Mouse (Mus musculus) mouse embryonic stem cell (cell line): ENCODE measurements around the gene Nab2.

ENCODE experiments used
- in situ Hi-C, 2 experiments: fragments of 300-500 bp; cut with MboI; formaldehyde crosslinking; loops; 1 replicate in 1 of 2; 3 replicates in 1 of 2; pipeline ENCODE4 v1.14.3; 2019 to 2020; ENCODE audit warnings: low sequenced_read_pairs in 2 of 2, low pct_unique_long_range_greater_than_20kb in 1 of 2, mixed read lengths in 1 of 2; ENCODE audit not compliant: unreplicated experiment in 1 of 2

Nab2 gene

DNA sequence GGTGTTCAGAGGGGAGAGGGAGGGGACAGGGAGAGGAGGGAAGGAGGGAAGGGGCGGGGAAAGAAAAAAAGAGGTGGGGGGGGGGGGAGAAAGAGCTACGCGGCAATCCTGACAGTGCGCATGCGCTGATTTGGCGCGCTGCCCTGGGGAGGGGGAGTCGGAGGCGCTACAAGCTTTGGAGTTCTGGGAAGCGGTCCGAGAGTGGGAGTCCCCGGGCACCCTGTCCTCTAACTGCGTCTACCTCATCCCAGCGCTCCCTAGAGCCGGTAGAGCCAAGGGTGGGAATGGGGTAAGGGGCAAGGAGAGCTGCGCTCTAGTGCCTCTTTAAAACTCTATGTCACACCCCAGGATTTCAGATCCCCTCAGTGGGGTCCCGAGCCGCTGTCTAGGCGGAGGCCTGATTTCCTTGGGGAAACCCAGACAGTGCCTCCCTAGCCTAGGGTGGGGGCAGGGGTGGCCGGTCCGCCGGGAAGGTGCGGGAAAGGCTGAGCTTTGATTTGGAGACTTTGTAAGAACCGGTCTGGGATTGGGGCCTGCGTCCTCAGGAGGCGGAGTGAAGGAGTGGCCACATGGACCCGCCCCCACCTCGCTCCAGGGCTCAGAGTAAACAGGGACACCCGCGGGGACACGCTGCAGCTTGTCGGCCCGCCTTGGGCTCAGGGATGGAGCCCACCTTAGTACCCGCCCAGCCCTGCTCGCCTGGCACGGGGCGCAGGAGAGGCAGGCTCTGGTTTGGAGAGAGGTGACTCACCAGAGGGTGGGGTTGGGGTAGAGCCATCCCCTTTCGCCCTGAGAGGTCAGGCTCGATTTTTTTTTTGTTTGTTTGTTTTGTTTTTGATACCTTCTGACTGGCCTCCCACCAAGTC lies 46.9 kb downstream of the Nab2 start:
- in situ Hi-C loops, result no loop called here

DNA sequence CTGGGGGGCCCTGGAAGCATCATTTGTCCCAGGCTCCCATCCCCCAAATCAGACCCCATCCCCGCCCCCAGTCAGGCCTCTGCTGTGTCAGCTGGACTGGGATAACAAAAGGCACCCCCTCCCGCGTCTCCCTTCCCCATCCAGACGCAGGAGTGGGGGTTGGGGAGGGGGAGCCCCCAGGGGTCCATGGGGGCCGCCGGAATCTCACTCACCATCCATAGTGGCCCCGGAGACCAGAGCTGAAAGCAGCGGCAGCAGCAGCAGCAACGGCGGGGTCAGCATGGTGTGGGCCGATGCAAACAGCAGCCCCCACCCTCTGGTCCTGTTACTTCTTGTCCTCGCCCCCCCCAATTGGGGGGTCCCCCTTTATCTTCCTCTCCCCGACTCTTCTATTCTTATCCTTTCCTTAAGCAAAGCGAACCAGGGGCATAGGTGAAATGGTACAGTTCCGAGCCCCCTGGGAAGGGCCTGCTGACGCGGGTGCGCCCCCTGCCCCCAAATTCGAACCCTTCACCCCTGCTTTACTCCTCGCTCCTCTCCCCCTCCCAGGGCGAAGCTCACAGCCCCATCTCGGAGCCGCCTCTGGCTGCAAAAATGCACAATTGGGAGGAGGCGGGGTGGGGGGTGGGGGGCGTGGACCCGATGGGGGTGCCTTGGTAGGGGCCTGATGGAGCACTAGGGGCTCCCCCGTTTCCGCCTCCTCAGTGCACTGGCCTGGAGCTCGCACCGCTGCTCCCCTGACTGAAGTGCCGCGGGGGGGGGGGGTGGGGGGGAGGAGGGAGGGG lies 47.8 kb downstream of the Nab2 start, which contains the start of gene Lrp1:
Gene Lrp1, minus strand, starts transcription at position 743 of the 785 bp plus-strand sequence.
- in situ Hi-C loops, result no loop called here

DNA sequence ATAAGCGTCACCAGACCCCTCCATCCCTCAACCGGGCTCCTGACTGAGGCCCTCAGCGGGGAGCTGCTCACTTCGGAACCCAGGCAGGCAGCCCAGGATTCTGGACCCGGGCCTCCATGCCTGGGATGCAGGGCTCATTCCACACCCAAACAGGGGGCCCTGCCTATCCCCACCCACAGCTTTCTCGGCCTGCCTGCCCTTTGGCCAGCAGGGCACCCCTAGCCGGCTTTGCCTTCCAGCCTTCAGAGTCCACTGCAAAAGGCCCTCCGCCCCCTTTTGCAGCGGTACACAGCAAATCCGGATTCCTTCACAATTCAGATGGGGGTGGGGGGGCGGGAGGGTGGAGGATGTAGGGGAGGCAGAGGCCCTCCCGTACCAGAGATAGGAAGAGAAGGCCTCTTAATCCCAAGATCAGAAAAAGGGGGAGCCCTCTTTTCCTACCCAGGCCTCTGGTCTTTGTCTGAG lies 48.4 kb downstream of the Nab2 start:
- in situ Hi-C loops, result no loop called here

GRCm38 (mm10) chr10:127619119-127619721 lies 49.1 kb downstream of the Nab2 start:
- in situ Hi-C loops, result no loop called here

GRCm38 (mm10) chr10:127618173-127618572 lies 50.2 kb downstream of the Nab2 start:
- in situ Hi-C loops, result no loop called here

GRCm38 (mm10) chr10:127617294-127617693 lies 51.1 kb downstream of the Nab2 start:
- in situ Hi-C loops, result no loop called here

- in situ Hi-C loops, result no loop called here
These were observed 52.1 kb downstream of the Nab2 start for GRCm38 (mm10) chr10:127616261-127616679.

GRCm38 (mm10) chr10:127615591-127615990 lies 52.8 kb downstream of the Nab2 start:
- in situ Hi-C loops, result no loop called here

DNA sequence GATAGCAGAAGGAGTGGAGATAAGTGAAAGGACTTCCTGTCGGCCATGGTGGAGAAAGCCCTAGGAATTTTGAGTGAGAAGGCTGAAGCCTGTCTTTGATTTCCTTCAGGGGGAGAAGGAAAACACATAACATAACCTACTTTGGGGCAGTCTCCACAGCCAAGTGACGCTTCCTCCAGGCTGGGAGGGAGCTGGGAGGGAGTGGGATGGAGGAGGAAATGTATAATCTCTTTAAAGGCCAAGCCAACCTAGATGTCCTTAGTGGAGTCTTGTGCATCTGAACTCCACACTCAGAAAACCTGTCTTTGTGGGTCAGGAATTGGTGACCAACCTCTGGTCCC lies 53.4 kb downstream of the Nab2 start:
- in situ Hi-C loops, result no loop called here

DNA sequence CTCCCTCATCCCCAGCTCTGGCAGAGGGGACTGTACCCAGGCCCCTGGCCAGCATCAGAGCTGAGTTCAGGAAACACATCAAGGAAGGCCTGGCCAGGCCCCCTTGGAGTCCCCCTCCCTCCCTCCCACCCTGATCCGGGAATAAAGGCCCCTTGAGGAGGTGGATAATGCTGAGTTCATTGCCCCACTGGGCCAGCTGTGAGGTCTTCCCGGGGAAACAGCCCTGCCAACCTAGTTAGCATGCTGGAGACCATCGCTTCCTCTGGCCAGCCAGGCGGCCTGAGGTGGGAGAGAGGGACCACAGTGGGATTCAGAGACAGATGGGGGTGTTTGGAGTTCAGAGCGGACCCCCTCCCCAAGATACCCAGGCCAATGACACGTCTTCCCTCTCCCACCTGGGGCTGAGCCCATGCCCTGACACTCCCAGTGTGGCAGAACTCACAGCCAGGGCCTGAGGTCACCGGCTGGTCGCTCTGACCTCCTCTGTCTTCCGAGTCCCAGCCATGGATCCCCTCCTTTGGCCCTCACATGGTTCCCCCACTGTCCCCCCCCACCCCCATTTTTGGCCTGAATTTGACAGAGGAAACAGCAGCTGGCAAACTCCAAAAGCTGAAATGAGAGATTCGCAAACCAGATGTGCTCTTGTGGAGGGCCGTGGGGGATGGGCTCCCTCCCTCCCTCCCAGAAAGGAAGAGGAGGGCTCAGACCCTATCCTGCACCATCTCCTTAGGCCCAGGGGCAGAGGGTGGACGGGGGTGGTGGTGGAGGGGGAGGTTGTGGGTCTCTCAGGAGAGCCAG lies 53.9 kb downstream of the Nab2 start:
- in situ Hi-C loops, result no loop called here

- in situ Hi-C loops, result no loop called here
These were observed 56.1 kb downstream of the Nab2 start for GRCm38 (mm10) chr10:127612079-127612775.
